Mouse (Mus musculus): ENCODE data around the gene Rad51b. TPM values are rescaled to one million over a fixed set of nuclear protein-coding genes. Genes with fewer than 3 reads are reported as not detected.

Gene Rad51b
- total RNA-seq, 2 experiments from 2014 or later = 0.63 to 1.7 TPM

- no peak for DNase-seq
These were observed 543.4 kb downstream of the Rad51b start for GRCm38 (mm10) chr12:79840465-79840864.

- no peak for DNase-seq
These were observed 544.2 kb downstream of the Rad51b start for GRCm38 (mm10) chr12:79841248-79841647.

- DNase-seq = no peak
These were observed 545.2 kb downstream of the Rad51b start for GRCm38 (mm10) chr12:79842319-79842718.

- no peak for DNase-seq
These were observed 545.9 kb downstream of the Rad51b start for GRCm38 (mm10) chr12:79843002-79843401.

- DNase-seq = no peak
These were observed 546.4 kb downstream of the Rad51b start for GRCm38 (mm10) chr12:79843496-79843895.

- no peak for DNase-seq
These were observed 549.4 kb downstream of the Rad51b start for GRCm38 (mm10) chr12:79846247-79847151.

- DNase-seq = no peak
These were observed 551.5 kb downstream of the Rad51b start for GRCm38 (mm10) chr12:79848539-79848938.

GRCm38 (mm10) chr12:79850021-79850420 lies 552.9 kb downstream of the Rad51b start:
- no peak for DNase-seq

GRCm38 (mm10) chr12:79851898-79852297 lies 554.8 kb downstream of the Rad51b start:
- no peak for DNase-seq

- no peak for DNase-seq
These were observed 555.5 kb downstream of the Rad51b start for GRCm38 (mm10) chr12:79852606-79853005.

GRCm38 (mm10) chr12:79853901-79854490 lies 556.9 kb downstream of the Rad51b start:
- no peak for DNase-seq

GRCm38 (mm10) chr12:79854507-79854906 lies 557.4 kb downstream of the Rad51b start:
- DNase-seq = no peak

GRCm38 (mm10) chr12:79856116-79856909 lies 559.2 kb downstream of the Rad51b start:
- peak; percentile 78 for DNase-seq

GRCm38 (mm10) chr12:79857704-79858103 lies 560.6 kb downstream of the Rad51b start:
- DNase-seq = no peak

- DNase-seq = no peak
These were observed 561.3 kb downstream of the Rad51b start for GRCm38 (mm10) chr12:79858336-79858735.

GRCm38 (mm10) chr12:79859354-79860247 lies 562.5 kb downstream of the Rad51b start:
- DNase-seq = no peak

GRCm38 (mm10) chr12:79860248-79860555 lies 563.1 kb downstream of the Rad51b start:
- no peak for DNase-seq
